Mouse (Mus musculus): ENCODE measurements at regions not wholly inside any gene's neighbourhood (a gene's known extent, or its start where the extent isn't known, plus 50 kb on each side); places are given as distances from the start of the nearest gene placed in this dataset.

- TF ChIP-seq CTCF (IDR thresholded peaks at IDR 0.05; ENCODE audit: low read depth) (no peak), EP300 (optimal IDR thresholded peaks at IDR 0.05) (no peak)
Observed at GRCm38 (mm10) chr4:33786027-33786426, 138.4 kb upstream of the Cnr1 start.
